Mouse (Mus musculus) stomach, embryonic 16.5 days (tissue): ENCODE data around the gene Rp2. TPM values are rescaled to one million over a fixed set of nuclear protein-coding genes. Genes with fewer than 3 reads are reported as not detected.
A peak's percentile ranks its signal among the peaks of the same experiment; 100 is the strongest.
"Not testable (repeated sequence)": the region's sequence is repeated elsewhere in the genome, so short reads cannot be mapped to it uniquely, and the experiment has no call there.

Experiments used
- ATAC-seq: fragments of 200-750 bp; cut with Nextera tagmentation; 2 replicates; pipeline ENCODE4 v1.8.0; 2017; ENCODE audit warnings: moderate number of reproducible peaks, moderate TSS enrichment; ENCODE audit not compliant: insufficient read depth, low FRiP score
- H3K27ac ChIP-seq: fragments of 300-500 bp; sonication (generic); 2 replicates; pipeline ENCODE4 v1.5.1; 2014; ENCODE audit warnings: low read length
- H3K27me3 ChIP-seq: fragments of 300-500 bp; sonication (generic); 2 replicates; pipeline ENCODE4 v1.6.1; 2014; ENCODE audit warnings: low read length, control low read depth, mixed read lengths; ENCODE audit not compliant: control insufficient read depth, insufficient read depth
- H3K36me3 ChIP-seq: fragments of 300-500 bp; sonication (generic); 2 replicates; pipeline ENCODE4 v1.6.1; 2014; ENCODE audit warnings: low read length; ENCODE audit not compliant: control insufficient read depth, insufficient read depth
- H3K4me1 ChIP-seq: fragments of 300-500 bp; sonication (generic); 2 replicates; pipeline ENCODE4 v1.6.1; 2014; ENCODE audit warnings: low read length, control low read depth, mixed read lengths; ENCODE audit not compliant: control insufficient read depth, insufficient read depth
- H3K4me2 ChIP-seq: fragments of 300-500 bp; sonication (generic); 2 replicates; pipeline ENCODE4 v1.6.1; 2014; ENCODE audit warnings: low read depth, low read length, mixed read lengths
- H3K4me3 ChIP-seq: fragments of 300-500 bp; sonication (generic); replicated peaks from 2 replicates; pipeline ENCODE4 v1.5.1; 2014; ENCODE audit warnings: mild to moderate bottlenecking, low read length
- H3K9ac ChIP-seq: fragments of 300-500 bp; sonication (generic); 2 replicates; pipeline ENCODE4 v1.6.1; 2014; ENCODE audit warnings: low read length
- H3K9me3 ChIP-seq: fragments of 300-500 bp; sonication (generic); replicated peaks from 2 replicates; pipeline ENCODE4 v1.6.1; 2016; ENCODE audit warnings: low read length, control low read depth; ENCODE audit not compliant: control insufficient read depth
- WGBS: fragments of 180-500 bp; shearing (Covaris S2); extraction: QIAGEN DNeasy Blood & Tissue Kit; methylation state at CpG from one replicate; pipeline ENCODE4 v1.1.7; 2014; 5-methylcytosine and 5-hydroxymethylcytosine counted together
- polyA plus RNA-seq: library from polyadenylated mRNA; unstranded; fragments of >200 nt; fragmentation: Nextera tagmentation; extraction: Ambion mirVana; gene quantifications from 2 replicates; pipeline ENCODE4 v1.2.1, GENCODE M21; 2015

The Rp2 gene
- 21.0 and 22.4 TPM in 2 replicates for polyA plus RNA-seq

DNA sequence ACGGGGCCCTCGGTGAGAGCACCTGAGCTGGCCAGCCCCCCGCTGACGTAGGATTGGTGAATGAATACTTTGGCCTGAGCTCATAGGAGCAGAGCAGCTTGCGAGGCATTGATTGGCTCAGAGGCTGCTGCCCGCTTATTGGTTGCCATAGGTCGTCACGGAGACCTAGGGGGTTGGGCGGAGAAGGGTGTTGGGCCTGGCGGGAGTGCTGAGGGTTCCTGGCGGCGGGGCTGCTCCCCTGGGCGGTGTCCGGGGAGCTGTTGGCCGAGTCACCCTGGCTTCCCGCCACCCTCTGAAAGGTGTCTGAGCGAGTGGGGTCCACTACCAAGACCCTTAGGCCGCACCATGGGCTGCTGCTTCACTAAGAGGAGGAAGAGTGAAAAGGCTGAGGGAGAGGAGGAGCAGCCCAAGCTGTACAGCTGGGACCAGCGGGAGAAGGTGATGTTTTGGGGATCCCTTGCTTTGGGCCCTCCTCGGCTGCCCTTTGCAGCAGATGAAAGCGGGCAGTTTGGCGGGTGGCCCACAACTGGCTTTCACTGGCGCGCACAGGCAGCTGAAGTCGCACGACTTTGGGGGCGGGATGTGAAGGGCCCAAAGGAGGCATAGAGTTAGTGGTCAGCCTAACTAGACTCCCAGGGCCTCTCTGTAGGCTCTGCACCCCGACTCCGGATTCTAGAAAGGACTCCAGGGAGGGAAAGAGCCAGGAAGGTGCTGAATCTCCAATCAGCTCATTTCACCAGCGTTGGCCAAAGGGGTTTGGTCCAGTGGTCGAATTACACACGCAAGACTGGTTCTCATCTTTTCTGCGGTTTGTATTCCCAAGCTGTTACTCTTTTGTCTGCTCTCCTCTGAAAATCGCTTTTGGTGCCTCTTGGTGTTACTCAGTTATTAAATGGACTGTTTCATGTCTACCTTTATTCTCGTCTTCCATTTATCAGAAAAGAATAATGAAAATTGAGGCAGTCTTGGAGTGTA is at the start of gene Rp2:
Gene Rp2 (plus strand): TSS at position 91 of the 975 bp plus-strand sequence.
- 11% methylated on average over 35 of the region's 35 CpGs for WGBS
- no peaks in the 10 kb centered on the region for H3K9me3 ChIP-seq
- H3K9ac ChIP-seq: peak within 1 kb of the TSS; percentile 75
- no peaks in the 10 kb centered on the region for H3K36me3 ChIP-seq
- peak within 1 kb of the TSS; percentile 53 for H3K4me2 ChIP-seq
- ATAC-seq: peak; percentile 100
- peak within 1 kb of the TSS; percentile 63 for H3K4me3 ChIP-seq
- H3K27me3 ChIP-seq: no peaks in the 10 kb centered on the region
- H3K4me1 ChIP-seq: no peaks in the 10 kb centered on the region
- H3K27ac ChIP-seq: peak within 1 kb of the TSS; percentile 69

DNA sequence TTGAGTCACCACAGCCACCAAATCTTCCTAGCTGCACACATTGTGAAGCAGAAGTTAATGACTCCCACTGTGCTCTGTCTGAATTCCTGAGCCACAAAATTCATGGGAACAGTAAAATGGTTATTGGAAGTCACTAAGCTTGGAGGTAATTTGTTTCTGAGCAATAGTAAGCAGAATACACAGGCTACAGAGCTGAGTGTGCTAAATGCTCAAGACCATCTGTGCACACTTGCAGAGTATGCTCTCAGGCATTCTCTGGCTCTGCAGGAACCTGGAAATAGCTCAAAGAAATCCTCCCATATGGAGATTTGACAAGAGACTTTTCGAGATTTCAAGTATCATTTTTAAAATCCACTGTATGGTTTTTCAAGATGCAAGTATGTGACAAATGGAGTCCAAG is 31.5 kb upstream of the Rp2 start:
- no peaks in the 10 kb centered on the region for H3K36me3 ChIP-seq
- H3K4me2 ChIP-seq: no peak overlapping the region
- no peaks in the 10 kb centered on the region for H3K27me3 ChIP-seq
- H3K9me3 ChIP-seq: no peaks in the 10 kb centered on the region
- WGBS: 48% methylated on average over 1 of the region's 1 CpGs
- H3K9ac ChIP-seq: no peak overlapping the region
- no peaks in the 10 kb centered on the region for H3K4me1 ChIP-seq
- no peak overlapping the region for H3K27ac ChIP-seq
- no peak overlapping the region for H3K4me3 ChIP-seq
- ATAC-seq: no peak

DNA sequence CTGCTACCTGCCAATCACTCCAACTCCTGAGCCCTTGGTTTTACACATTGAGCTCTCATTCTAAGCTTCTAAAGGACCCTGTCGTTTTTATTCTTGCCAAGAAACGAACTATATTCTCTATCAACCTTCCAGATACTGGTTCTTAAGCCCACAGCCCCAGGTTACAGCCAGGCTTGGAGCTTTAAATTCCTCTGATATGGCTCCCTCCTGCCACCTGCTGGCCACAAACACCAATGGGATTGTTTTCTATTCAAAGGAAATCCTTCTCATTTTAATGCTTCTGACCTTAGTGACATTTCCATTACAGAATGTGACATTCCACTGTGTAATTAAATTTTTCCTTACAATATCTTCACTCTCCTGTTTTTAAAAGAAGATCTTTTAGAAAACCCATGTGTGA is 28.6 kb upstream of the Rp2 start:
- Histone ChIP-seq H3K4me3 (no peak overlapping the region), H3K9ac (no peak overlapping the region), H3K4me1 (no peaks in the 10 kb centered on the region), H3K9me3 (no peaks in the 10 kb centered on the region), H3K27me3 (no peaks in the 10 kb centered on the region), H3K36me3 (no peaks in the 10 kb centered on the region), H3K4me2 (no peak overlapping the region), H3K27ac (no peak overlapping the region)
- no peak for ATAC-seq
- WGBS: 14% methylated on average over 2 of the region's 2 CpGs

DNA sequence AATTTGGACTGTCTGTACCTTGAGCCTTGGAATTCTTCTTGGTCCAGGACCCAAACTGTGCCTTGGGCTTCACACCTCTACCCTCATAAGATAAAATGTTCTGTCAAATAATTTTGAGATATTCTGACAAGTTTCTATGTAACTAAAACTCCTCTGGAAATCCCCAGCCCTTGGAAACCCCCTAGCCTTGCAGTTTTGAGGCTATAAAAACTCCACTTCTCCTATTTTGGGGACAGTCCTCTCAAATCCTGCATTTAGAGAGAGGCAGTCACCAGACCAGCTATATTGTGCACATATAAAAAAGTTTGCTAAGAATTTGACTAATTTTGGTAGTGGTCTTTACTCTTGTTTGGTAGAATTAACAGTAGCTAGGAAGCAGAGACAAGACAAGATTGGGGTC is 19.3 kb upstream of the Rp2 start:
- no peaks in the 10 kb centered on the region for H3K4me1 ChIP-seq
- H3K27me3 ChIP-seq: no peaks in the 10 kb centered on the region
- H3K27ac ChIP-seq: no peak overlapping the region
- no peak for ATAC-seq
- no peak overlapping the region for H3K4me3 ChIP-seq
- no peaks in the 10 kb centered on the region for H3K36me3 ChIP-seq
- no peak overlapping the region for H3K4me2 ChIP-seq
- no peaks in the 10 kb centered on the region for H3K9me3 ChIP-seq
- no peak overlapping the region for H3K9ac ChIP-seq

DNA sequence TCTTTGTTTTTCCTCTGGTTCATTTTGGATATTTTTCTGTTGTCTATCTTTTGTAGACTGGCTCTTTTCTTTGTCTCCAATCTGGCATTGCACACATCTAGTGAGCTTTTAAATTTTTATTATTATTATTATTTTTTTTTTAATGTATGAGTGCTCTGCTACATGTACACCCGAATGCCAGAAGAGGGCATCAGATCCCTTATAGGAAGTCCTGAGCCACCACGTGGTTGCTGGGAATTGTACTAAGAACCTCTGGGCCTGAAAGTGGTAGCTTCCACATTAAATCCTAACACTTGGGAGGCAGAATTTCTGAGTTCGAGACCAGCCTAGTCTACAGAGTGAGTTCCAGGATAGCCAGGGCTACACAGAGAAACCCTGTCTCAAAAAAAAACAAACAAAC is 17.9 kb upstream of the Rp2 start:
- Histone ChIP-seq H3K4me2 (no peak overlapping the region), H3K4me3 (no peak overlapping the region), H3K27me3 (no peaks in the 10 kb centered on the region), H3K27ac (no peak overlapping the region), H3K4me1 (no peaks in the 10 kb centered on the region), H3K9ac (no peak overlapping the region), H3K36me3 (no peaks in the 10 kb centered on the region), H3K9me3 (no peaks in the 10 kb centered on the region)
- ATAC-seq: no peak
- WGBS: 58% methylated on average over 3 of the region's 3 CpGs

DNA sequence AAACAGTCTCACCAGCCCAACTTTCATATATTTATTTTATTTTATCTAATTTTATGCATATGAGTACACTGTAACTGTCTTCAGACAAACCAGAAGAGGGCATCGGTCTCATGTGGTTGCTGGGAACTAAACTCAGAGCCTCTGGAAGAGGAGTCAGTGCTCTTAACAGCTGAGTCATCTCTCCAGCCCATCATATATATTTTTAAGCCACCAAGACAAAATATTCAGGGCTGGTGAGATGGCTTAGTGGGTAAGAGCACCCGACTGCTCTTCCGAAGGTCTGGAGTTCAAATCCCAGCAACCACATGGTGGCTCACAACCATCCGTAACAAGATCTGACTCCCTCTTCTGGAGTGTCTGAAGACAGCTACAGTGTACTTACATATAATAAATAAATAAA is 14.0 kb upstream of the Rp2 start:
- H3K36me3 ChIP-seq, ATAC-seq, H3K27ac ChIP-seq, H3K4me1 ChIP-seq, H3K9ac ChIP-seq, H3K4me3 ChIP-seq, H3K9me3 ChIP-seq, H3K27me3 ChIP-seq, H3K4me2 ChIP-seq: not testable (repeated sequence)
- 86% methylated on average over 3 of the region's 4 CpGs for WGBS

DNA sequence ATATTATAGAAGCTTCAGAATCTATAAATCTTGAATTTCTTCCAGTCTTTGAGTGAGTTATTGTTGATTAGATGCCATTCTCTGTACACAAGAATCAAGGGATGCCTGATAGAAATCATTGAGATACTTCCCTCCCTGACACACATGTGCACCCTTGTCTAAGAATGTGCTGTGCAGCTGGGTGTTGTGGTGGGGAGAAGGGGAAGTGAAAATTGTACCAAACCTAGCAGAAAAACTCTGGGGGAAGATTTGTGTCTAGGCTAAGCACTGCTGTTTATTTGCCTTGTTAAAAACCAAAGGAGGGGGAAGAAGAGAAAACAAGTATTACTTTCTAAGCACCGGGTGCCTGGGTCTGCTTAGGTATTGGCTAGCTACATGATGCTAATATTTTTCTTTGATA is 9.0 kb upstream of the Rp2 start:
- no peaks in the 10 kb centered on the region for H3K27me3 ChIP-seq
- H3K9me3 ChIP-seq: no peaks in the 10 kb centered on the region
- ATAC-seq: no peak
- H3K4me2 ChIP-seq: no peak overlapping the region
- H3K4me3 ChIP-seq: no peak overlapping the region
- H3K27ac ChIP-seq: no peak overlapping the region
- H3K4me1 ChIP-seq: no peaks in the 10 kb centered on the region
- H3K36me3 ChIP-seq: no peaks in the 10 kb centered on the region
- no peak overlapping the region for H3K9ac ChIP-seq
- WGBS: 74% methylated on average over 1 of the region's 1 CpGs

DNA sequence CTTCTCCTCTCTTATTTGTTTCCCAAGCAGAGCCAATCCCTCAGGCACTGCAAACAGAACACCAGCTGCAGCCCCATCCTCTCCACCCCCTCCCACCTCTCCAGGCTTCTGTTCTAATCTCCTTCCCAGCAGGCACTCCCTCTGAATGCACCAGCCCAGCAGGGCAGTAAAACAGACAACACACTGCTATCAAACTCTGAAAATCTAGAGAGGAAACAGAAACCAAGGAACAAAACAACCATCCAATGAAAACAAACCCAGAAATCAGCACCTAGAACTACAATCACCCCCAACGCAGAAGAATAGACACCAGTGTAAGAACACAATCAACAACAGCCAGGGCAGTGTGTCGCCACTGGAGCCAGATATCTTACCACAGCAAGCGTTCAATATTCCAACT is 8.0 kb upstream of the Rp2 start:
- no peak overlapping the region for H3K27ac ChIP-seq
- no peak for ATAC-seq
- no peaks in the 10 kb centered on the region for H3K9me3 ChIP-seq
- H3K4me3 ChIP-seq: no peak overlapping the region
- 45% methylated on average over 3 of the region's 3 CpGs for WGBS
- no peaks in the 10 kb centered on the region for H3K36me3 ChIP-seq
- no peak overlapping the region for H3K9ac ChIP-seq
- no peaks in the 10 kb centered on the region for H3K4me1 ChIP-seq
- no peaks in the 10 kb centered on the region for H3K27me3 ChIP-seq
- H3K4me2 ChIP-seq: no peak overlapping the region

DNA sequence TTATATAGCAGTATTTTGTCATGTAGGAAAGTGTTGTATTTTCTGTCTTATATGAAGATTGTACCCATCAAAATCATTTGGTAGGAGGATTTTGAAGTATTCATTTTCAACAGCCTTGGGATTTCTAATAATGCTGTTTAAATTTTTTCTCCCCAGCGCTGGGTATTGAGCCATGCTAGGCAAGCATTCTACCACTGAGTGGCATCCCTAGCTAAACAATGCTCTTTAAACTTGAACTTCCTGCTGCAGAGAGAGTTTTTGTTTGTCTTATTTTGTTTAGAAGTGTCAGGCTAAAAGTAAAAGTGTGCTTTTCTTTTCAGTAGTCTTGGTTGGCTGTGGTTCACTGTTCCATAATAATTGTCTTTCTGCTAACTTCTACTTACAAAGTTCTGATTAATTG is 1.8 kb downstream of the Rp2 start:
- 43% methylated on average over 1 of the region's 1 CpGs for WGBS
- H3K36me3 ChIP-seq: no peaks in the 10 kb centered on the region
- no peaks in the 10 kb centered on the region for H3K4me1 ChIP-seq
- peak overlapping the region; percentile 16 for H3K4me2 ChIP-seq
- no peaks in the 10 kb centered on the region for H3K27me3 ChIP-seq
- H3K27ac ChIP-seq: no peak overlapping the region
- H3K9me3 ChIP-seq: no peaks in the 10 kb centered on the region
- H3K9ac ChIP-seq: no peak overlapping the region
- no peak for ATAC-seq
- 0 out of 2 replicates have a peak overlapping the region, but pooled peaks have one; percentile 14 for H3K4me3 ChIP-seq
